Mouse (Mus musculus): ENCODE measurements around the gene Cnn2. TPM values are rescaled to one million over a fixed set of nuclear protein-coding genes. Genes with fewer than 3 reads are reported as not detected.

The Cnn2 gene
- total RNA-seq, 1 experiment = 159 TPM

GRCm38 (mm10) chr10:80027681-80028520 is 39.5 kb downstream of the Cnn2 start:
- no peaks in the 10 kb centered on the region for H3K9me3 ChIP-seq (ENCODE audit: control insufficient read depth, insufficient read depth, low read depth, low read length)
- no peak overlapping the region for H3K9ac ChIP-seq (ENCODE audit: insufficient read depth, low read depth, low read length, poor library complexity, severe bottlenecking)
- no peak overlapping the region for H3K4me3 ChIP-seq (ENCODE audit: insufficient read depth in 1 of 2, low read depth in 1 of 2, low read length in 2 of 2, poor library complexity in 1 of 2, severe bottlenecking in 1 of 2)
- no peak overlapping the region for H3K27ac ChIP-seq (ENCODE audit: insufficient read depth, low read depth, low read length, poor library complexity, severe bottlenecking)
- TF ChIP-seq CHD2 (IDR thresholded peaks at IDR 0.05; ENCODE audit: low read depth, low read length) (no peak), ZNF384 (IDR thresholded peaks at IDR 0.05; ENCODE audit: low read depth, low read length) (no peak), MAFK (IDR thresholded peaks at IDR 0.05; ENCODE audit: insufficient read depth, low read depth, low read length) (no peak), HCFC1 (IDR thresholded peaks at IDR 0.05; ENCODE audit: borderline replicate concordance, insufficient read depth, low read length) (no peak), ZC3H11A (IDR thresholded peaks at IDR 0.05; ENCODE audit: borderline replicate concordance, low read depth, low read length) (no peak)
- H3K4me1 ChIP-seq (ENCODE audit: control insufficient read depth in 2 of 2, insufficient read depth in 2 of 2, low read length in 2 of 2, poor library complexity in 1 of 2) = peaks cover 0 to 39% of the 10 kb centered on the region in 2 experiments; a peak in 2 of 4 replicates
- DNase-seq (ENCODE audit: low read depth, low spot score) = peak; percentile 77
- in situ Hi-C loops (cut with MboI; ENCODE audit: low sequenced_read_pairs in 2 of 2, unreplicated experiment in 2 of 2) = no loop called here
- H3K36me3 ChIP-seq (ENCODE audit: control insufficient read depth, insufficient read depth, low read length, poor library complexity, severe bottlenecking) = peaks cover 5% of the 10 kb centered on the region; the same call in 1 of the 2 replicates

GRCm38 (mm10) chr10:80028521-80028846 is 40.1 kb downstream of the Cnn2 start:
- in situ Hi-C loops (cut with MboI; ENCODE audit: low sequenced_read_pairs in 2 of 2, unreplicated experiment in 2 of 2) = no loop called here
- TF ChIP-seq HCFC1 (IDR thresholded peaks at IDR 0.05; ENCODE audit: borderline replicate concordance, insufficient read depth, low read length) = no peak
- no peak for TF ChIP-seq MAFK (IDR thresholded peaks at IDR 0.05; ENCODE audit: insufficient read depth, low read depth, low read length)
- no peak for TF ChIP-seq ZNF384 (IDR thresholded peaks at IDR 0.05; ENCODE audit: low read depth, low read length)
- TF ChIP-seq ZC3H11A (IDR thresholded peaks at IDR 0.05; ENCODE audit: borderline replicate concordance, low read depth, low read length) = no peak
- TF ChIP-seq CHD2 (IDR thresholded peaks at IDR 0.05; ENCODE audit: low read depth, low read length) = no peak
- H3K9ac ChIP-seq (ENCODE audit: insufficient read depth, low read depth, low read length, poor library complexity, severe bottlenecking) = no peak overlapping the region
- H3K9me3 ChIP-seq (ENCODE audit: control insufficient read depth, insufficient read depth, low read depth, low read length) = no peaks in the 10 kb centered on the region
- H3K27ac ChIP-seq (ENCODE audit: insufficient read depth, low read depth, low read length, poor library complexity, severe bottlenecking) = no peak overlapping the region
- H3K4me1 ChIP-seq (ENCODE audit: control insufficient read depth in 2 of 2, insufficient read depth in 2 of 2, low read length in 2 of 2, poor library complexity in 1 of 2) = peaks cover 0 to 42% of the 10 kb centered on the region in 2 experiments; a peak in 2 of 4 replicates
- no peak for DNase-seq (ENCODE audit: low read depth, low spot score)
- no peak overlapping the region for H3K4me3 ChIP-seq (ENCODE audit: insufficient read depth in 1 of 2, low read depth in 1 of 2, low read length in 2 of 2, poor library complexity in 1 of 2, severe bottlenecking in 1 of 2)
- peaks cover 5% of the 10 kb centered on the region; the same call in 1 of the 2 replicates for H3K36me3 ChIP-seq (ENCODE audit: control insufficient read depth, insufficient read depth, low read length, poor library complexity, severe bottlenecking)

- Histone ChIP-seq H3K9ac (ENCODE audit: insufficient read depth, low read depth, low read length, poor library complexity, severe bottlenecking) (no peak overlapping the region), H3K4me1 (ENCODE audit: control insufficient read depth in 2 of 2, insufficient read depth in 2 of 2, low read length in 2 of 2, poor library complexity in 1 of 2) (peaks cover 6 to 37% of the 10 kb centered on the region in 2 experiments), H3K36me3 (ENCODE audit: control insufficient read depth, insufficient read depth, low read length, poor library complexity, severe bottlenecking) (peaks cover 10% of the 10 kb centered on the region; the same call in 1 of the 2 replicates), H3K9me3 (ENCODE audit: control insufficient read depth, insufficient read depth, low read depth, low read length) (no peaks in the 10 kb centered on the region), H3K27ac (ENCODE audit: insufficient read depth, low read depth, low read length, poor library complexity, severe bottlenecking) (no peak overlapping the region), H3K4me3 (ENCODE audit: insufficient read depth in 1 of 2, low read depth in 1 of 2, low read length in 2 of 2, poor library complexity in 1 of 2, severe bottlenecking in 1 of 2) (no peak overlapping the region)
- DNase-seq (ENCODE audit: low read depth, low spot score) = no peak
- no peak for TF ChIP-seq ZC3H11A (IDR thresholded peaks at IDR 0.05; ENCODE audit: borderline replicate concordance, low read depth, low read length)
- in situ Hi-C loops (cut with MboI; ENCODE audit: low sequenced_read_pairs in 2 of 2, unreplicated experiment in 2 of 2) = no loop called here
Measured at GRCm38 (mm10) chr10:80030191-80030590, 41.8 kb downstream of the Cnn2 start.

GRCm38 (mm10) chr10:80030736-80031135 is 42.4 kb downstream of the Cnn2 start:
- Histone ChIP-seq H3K9me3 (ENCODE audit: control insufficient read depth, insufficient read depth, low read depth, low read length) (no peaks in the 10 kb centered on the region), H3K4me1 (ENCODE audit: control insufficient read depth in 2 of 2, insufficient read depth in 2 of 2, low read length in 2 of 2, poor library complexity in 1 of 2) (peaks cover 6 to 34% of the 10 kb centered on the region in 2 experiments), H3K27ac (ENCODE audit: insufficient read depth, low read depth, low read length, poor library complexity, severe bottlenecking) (no peak overlapping the region), H3K36me3 (ENCODE audit: control insufficient read depth, insufficient read depth, low read length, poor library complexity, severe bottlenecking) (peaks cover 15% of the 10 kb centered on the region), H3K4me3 (ENCODE audit: insufficient read depth in 1 of 2, low read depth in 1 of 2, low read length in 2 of 2, poor library complexity in 1 of 2, severe bottlenecking in 1 of 2) (no peak overlapping the region), H3K9ac (ENCODE audit: insufficient read depth, low read depth, low read length, poor library complexity, severe bottlenecking) (no peak overlapping the region)
- DNase-seq (ENCODE audit: low read depth, low spot score) = no peak
- in situ Hi-C loops (cut with MboI; ENCODE audit: low sequenced_read_pairs in 2 of 2, unreplicated experiment in 2 of 2) = no loop called here
- TF ChIP-seq ZC3H11A (IDR thresholded peaks at IDR 0.05; ENCODE audit: borderline replicate concordance, low read depth, low read length) (no peak), ZNF384 (IDR thresholded peaks at IDR 0.05; ENCODE audit: low read depth, low read length) (no peak), CHD2 (IDR thresholded peaks at IDR 0.05; ENCODE audit: low read depth, low read length) (no peak), HCFC1 (IDR thresholded peaks at IDR 0.05; ENCODE audit: borderline replicate concordance, insufficient read depth, low read length) (no peak), MAFK (IDR thresholded peaks at IDR 0.05; ENCODE audit: insufficient read depth, low read depth, low read length) (no peak)

Measured in ES-E14 (cell line).